Mouse (Mus musculus): ENCODE results near the gene Gm21988. TPM values are rescaled to one million over a fixed set of nuclear protein-coding genes. Genes with fewer than 3 reads are reported as not detected.

Gene Gm21988
- polyA plus RNA-seq, 2 experiments: 4.2 to 4.5 TPM

DNA sequence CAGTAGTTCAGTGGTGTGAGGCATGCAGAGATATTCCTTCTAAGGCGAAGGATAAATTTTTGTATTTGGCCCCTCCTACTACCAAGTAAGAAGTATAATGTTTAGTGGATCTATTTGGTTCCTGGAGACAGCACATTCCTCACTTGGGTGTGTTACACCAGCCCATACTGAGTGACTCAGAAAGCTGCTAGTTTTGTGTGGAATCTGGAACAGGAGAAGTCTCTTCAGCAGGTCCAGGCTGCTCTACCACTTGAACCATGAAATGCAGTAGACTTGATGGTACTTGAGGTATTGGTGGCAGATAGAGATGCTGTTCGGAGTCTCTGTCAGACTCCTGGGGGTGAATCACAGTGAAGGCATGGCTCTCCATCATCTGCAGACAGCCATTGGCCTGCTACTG is 28.9 kb downstream of the Gm21988 start:
- Histone ChIP-seq H3K4me2 (ENCODE audit: low read depth) (no peak overlapping the region), H3K4me3 (ENCODE audit: insufficient read depth in 1 of 2, low read depth in 2 of 2, low read length in 2 of 2) (no peak overlapping the region), H3K4me1 (replicated peaks; ENCODE audit: control insufficient read depth in 2 of 2, insufficient read depth in 2 of 2, low read length in 1 of 2) (no peaks in the 10 kb centered on the region), H3K36me3 (replicated peaks; ENCODE audit: control insufficient read depth, insufficient read depth, low read depth) (no peaks in the 10 kb centered on the region), H3K27ac (no peak overlapping the region), H3K27me3 (ENCODE audit: control insufficient read depth, insufficient read depth, low read length) (peaks cover 36% of the 10 kb centered on the region), H3K9ac (replicated peaks) (no peak overlapping the region), H3K9me3 (ENCODE audit: control insufficient read depth, low read length) (no peaks in the 10 kb centered on the region)
- no peak for DNase-seq (ENCODE audit: low read depth in 3 of 3, low spot score in 3 of 3)
- 71% methylated on average over 2 of the region's 2 CpGs for WGBS (ENCODE audit: insufficient replicate concordance)
- no peak for TF ChIP-seq EP300 (IDR thresholded peaks at IDR 0.05; ENCODE audit: low read depth)
- no peak for TF ChIP-seq CTCF (IDR thresholded peaks at IDR 0.05; ENCODE audit: low read depth)
- ATAC-seq (ENCODE audit: insufficient read depth): no peak

DNA sequence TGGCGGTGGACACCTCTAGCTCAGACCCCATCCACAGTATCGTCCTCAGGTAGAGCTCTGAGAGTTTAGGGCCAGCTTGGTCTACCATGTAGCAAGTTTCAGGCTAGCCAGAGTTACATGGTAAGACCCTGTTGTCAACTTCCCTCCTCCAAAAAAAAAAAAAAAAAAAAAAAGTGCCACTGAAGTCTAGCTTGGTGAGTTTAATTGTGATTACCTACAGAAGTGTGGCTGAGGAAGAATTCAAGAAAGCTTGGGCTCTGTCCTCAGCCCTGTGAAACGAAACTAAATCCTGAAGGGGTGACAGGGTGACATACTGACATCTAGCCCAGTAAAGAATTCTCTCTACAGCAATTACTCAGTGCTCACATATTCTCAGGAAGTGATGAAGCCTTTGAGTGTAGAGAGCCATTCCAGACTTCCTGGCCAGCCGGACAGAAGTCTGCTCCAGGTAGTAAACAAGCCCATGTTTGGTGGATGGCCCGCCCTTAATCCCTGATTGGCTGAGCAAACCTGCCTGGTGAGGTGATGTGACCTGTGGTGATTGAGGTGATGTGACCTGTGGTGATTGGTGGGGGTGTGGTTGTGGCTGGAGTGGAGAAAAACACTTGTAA is 30.7 kb downstream of the Gm21988 start:
- Histone ChIP-seq H3K27me3 (ENCODE audit: control insufficient read depth, insufficient read depth, low read length) (peaks cover 18% of the 10 kb centered on the region), H3K4me1 (replicated peaks; ENCODE audit: control insufficient read depth in 2 of 2, insufficient read depth in 2 of 2, low read length in 1 of 2) (no peaks in the 10 kb centered on the region), H3K9ac (replicated peaks) (no peak overlapping the region), H3K4me2 (ENCODE audit: low read depth) (no peak overlapping the region), H3K27ac (no peak overlapping the region), H3K9me3 (ENCODE audit: control insufficient read depth, low read length) (no peaks in the 10 kb centered on the region), H3K36me3 (replicated peaks; ENCODE audit: control insufficient read depth, insufficient read depth, low read depth) (no peaks in the 10 kb centered on the region), H3K4me3 (ENCODE audit: insufficient read depth in 1 of 2, low read depth in 2 of 2, low read length in 2 of 2) (no peak overlapping the region)
- DNase-seq (ENCODE audit: low read depth in 3 of 3, low spot score in 3 of 3) (no peak), ATAC-seq (ENCODE audit: insufficient read depth) (no peak)
- TF ChIP-seq EP300 (IDR thresholded peaks at IDR 0.05; ENCODE audit: low read depth) (no peak), CTCF (IDR thresholded peaks at IDR 0.05; ENCODE audit: low read depth) (no peak)
- WGBS (ENCODE audit: insufficient replicate concordance): 53% methylated on average over 5 of the region's 5 CpGs

DNA sequence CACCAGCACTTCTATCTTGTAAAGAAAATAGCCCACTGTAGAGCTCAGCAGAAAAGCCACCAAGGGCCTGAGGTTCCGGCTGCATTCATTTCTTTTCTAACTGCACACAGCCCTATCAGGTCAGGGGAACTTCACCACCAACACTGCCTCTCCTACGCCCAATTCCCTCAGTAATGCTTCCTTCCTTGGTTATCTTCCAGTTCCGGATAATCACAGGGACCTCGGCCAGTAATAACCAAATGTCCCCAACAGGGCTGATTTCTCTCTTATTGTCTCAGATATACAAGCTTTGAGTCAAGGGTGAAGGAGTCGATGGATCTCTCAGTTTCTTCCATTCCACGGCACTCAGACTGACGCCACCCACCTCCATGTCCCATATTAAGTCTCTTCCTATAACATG is 32.3 kb downstream of the Gm21988 start:
- H3K27ac ChIP-seq: no peak overlapping the region
- H3K9me3 ChIP-seq (ENCODE audit: control insufficient read depth, low read length): no peaks in the 10 kb centered on the region
- no peak overlapping the region for H3K4me2 ChIP-seq (ENCODE audit: low read depth)
- H3K36me3 ChIP-seq (replicated peaks; ENCODE audit: control insufficient read depth, insufficient read depth, low read depth): no peaks in the 10 kb centered on the region
- TF ChIP-seq EP300 (IDR thresholded peaks at IDR 0.05; ENCODE audit: low read depth) (no peak), CTCF (IDR thresholded peaks at IDR 0.05; ENCODE audit: low read depth) (no peak)
- DNase-seq (ENCODE audit: low read depth in 3 of 3, low spot score in 3 of 3) (no peak), ATAC-seq (ENCODE audit: insufficient read depth) (no peak)
- 61% methylated on average over 7 of the region's 7 CpGs for WGBS (ENCODE audit: insufficient replicate concordance)
- no peak overlapping the region for H3K9ac ChIP-seq (replicated peaks)
- H3K27me3 ChIP-seq (ENCODE audit: control insufficient read depth, insufficient read depth, low read length): peaks cover 3% of the 10 kb centered on the region
- H3K4me3 ChIP-seq (ENCODE audit: insufficient read depth in 1 of 2, low read depth in 2 of 2, low read length in 2 of 2): no peak overlapping the region
- no peaks in the 10 kb centered on the region for H3K4me1 ChIP-seq (replicated peaks; ENCODE audit: control insufficient read depth in 2 of 2, insufficient read depth in 2 of 2, low read length in 1 of 2)

DNA sequence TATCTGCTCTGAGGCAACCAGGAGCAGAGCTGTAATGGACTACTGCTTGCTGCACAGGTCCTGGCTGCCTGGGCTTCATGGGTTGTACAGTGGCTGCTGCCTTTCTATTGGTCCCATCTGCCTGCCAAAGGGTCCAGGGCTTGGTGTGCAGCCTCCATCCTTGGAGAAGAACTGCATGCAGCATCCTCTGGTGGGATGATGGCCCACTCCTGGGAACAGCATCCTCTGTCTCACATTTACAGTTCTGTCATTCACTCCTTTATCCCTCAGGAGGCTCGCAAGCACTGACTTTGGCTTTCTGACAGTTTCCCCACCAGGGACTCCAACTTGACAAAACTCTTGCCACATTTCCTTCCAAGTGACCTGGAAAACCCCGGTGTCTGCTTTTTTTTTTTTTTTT is 32.8 kb downstream of the Gm21988 start:
- Histone ChIP-seq H3K27ac (no peak overlapping the region), H3K9ac (replicated peaks) (no peak overlapping the region), H3K27me3 (ENCODE audit: control insufficient read depth, insufficient read depth, low read length) (no peaks in the 10 kb centered on the region), H3K36me3 (replicated peaks; ENCODE audit: control insufficient read depth, insufficient read depth, low read depth) (no peaks in the 10 kb centered on the region), H3K4me1 (replicated peaks; ENCODE audit: control insufficient read depth in 2 of 2, insufficient read depth in 2 of 2, low read length in 1 of 2) (no peaks in the 10 kb centered on the region), H3K9me3 (ENCODE audit: control insufficient read depth, low read length) (no peaks in the 10 kb centered on the region), H3K4me3 (ENCODE audit: insufficient read depth in 1 of 2, low read depth in 2 of 2, low read length in 2 of 2) (no peak overlapping the region), H3K4me2 (ENCODE audit: low read depth) (no peak overlapping the region)
- 47% methylated on average over 2 of the region's 2 CpGs for WGBS (ENCODE audit: insufficient replicate concordance)
- no peak for TF ChIP-seq CTCF (IDR thresholded peaks at IDR 0.05; ENCODE audit: low read depth)
- TF ChIP-seq EP300 (IDR thresholded peaks at IDR 0.05; ENCODE audit: low read depth): no peak
- ATAC-seq (ENCODE audit: insufficient read depth): no peak
- DNase-seq (ENCODE audit: low read depth in 3 of 3, low spot score in 3 of 3): no peak

DNA sequence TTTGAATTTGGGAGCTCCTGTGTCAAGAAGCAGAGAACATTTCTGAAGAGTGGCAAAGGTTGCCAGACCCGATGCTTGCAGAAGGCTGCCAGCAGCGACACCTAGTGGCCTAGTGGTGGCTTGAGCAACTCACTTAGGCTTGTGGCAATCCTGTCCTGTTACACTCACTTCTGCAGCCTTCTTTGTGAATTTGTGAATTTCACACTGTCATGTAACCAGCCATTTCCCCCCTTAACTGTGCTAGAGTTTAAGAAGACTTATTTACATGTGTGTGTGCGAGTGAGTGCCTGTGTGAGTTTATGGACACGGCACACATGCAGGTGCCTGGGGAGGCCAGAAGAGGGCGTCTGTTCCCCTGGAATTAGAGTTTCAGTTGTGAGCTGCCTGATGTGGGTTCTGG is 37.9 kb downstream of the Gm21988 start:
- no peak overlapping the region for H3K4me2 ChIP-seq (ENCODE audit: low read depth)
- no peaks in the 10 kb centered on the region for H3K4me1 ChIP-seq (replicated peaks; ENCODE audit: control insufficient read depth in 2 of 2, insufficient read depth in 2 of 2, low read length in 1 of 2)
- no peaks in the 10 kb centered on the region for H3K9me3 ChIP-seq (ENCODE audit: control insufficient read depth, low read length)
- TF ChIP-seq EP300 (IDR thresholded peaks at IDR 0.05; ENCODE audit: low read depth) (no peak), CTCF (IDR thresholded peaks at IDR 0.05; ENCODE audit: low read depth) (peak; percentile 95)
- H3K27me3 ChIP-seq (ENCODE audit: control insufficient read depth, insufficient read depth, low read length): no peaks in the 10 kb centered on the region
- H3K9ac ChIP-seq (replicated peaks): no peak overlapping the region
- 33% methylated on average over 5 of the region's 5 CpGs for whole genome bisulfite sequencing (ENCODE audit: insufficient replicate concordance)
- no peaks in the 10 kb centered on the region for H3K36me3 ChIP-seq (replicated peaks; ENCODE audit: control insufficient read depth, insufficient read depth, low read depth)
- ATAC-seq (ENCODE audit: insufficient read depth) (no peak), DNase-seq (ENCODE audit: low read depth in 3 of 3, low spot score in 3 of 3) (peak; percentile 54 to 61 (median 54))
- H3K27ac ChIP-seq: no peak overlapping the region
- no peak overlapping the region for H3K4me3 ChIP-seq (ENCODE audit: insufficient read depth in 1 of 2, low read depth in 2 of 2, low read length in 2 of 2)
